Mouse (Mus musculus): ENCODE data around the gene Lnpep.

DNA sequence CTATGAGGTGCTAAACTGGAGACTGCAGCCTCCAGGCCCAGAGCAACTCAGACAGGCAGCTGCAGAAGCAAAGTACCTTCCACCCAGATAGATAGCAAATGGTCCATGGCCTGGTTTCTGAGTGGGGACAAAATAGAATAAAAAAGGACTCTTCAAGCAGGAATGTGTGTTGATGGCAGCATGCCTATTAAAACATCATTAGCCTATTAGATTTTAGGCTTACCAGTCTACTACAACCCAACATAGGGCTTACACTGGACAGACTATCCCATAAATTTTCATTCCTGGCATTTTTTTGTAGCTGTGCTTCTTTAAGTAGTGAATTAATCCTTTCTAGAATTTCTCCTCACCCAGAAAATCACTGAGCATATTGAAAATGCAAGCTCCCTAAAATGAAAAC, 7.1 kb upstream of the Lnpep start:
- TF ChIP-seq GATA1 (IDR thresholded peaks at IDR 0.05; ENCODE audit: borderline replicate concordance, low read length) (no peak), FLI1 (IDR thresholded peaks at IDR 0.05; ENCODE audit: low read length) (no peak)

Data from megakaryocyte, embryonic 14.5 days (primary cell).